Mouse (Mus musculus) intestine, embryonic 14.5 days (tissue): ENCODE measurements around the gene Lamb1. TPM values are rescaled to one million over a fixed set of nuclear protein-coding genes. Genes with fewer than 3 reads are reported as not detected.

Experiments used
- ATAC-seq: fragments of 200-750 bp; cut with Nextera tagmentation; replicated peaks from 2 replicates; pipeline ENCODE4 v1.8.0; 2017; ENCODE audit warnings: low read depth, moderate number of reproducible peaks, moderate TSS enrichment, moderate library complexity; ENCODE audit not compliant: low FRiP score, low TSS enrichment
- DNase-seq: peaks from one replicate; pipeline ENCODE4 v3.0.0-alpha.2; 2018; ENCODE audit warnings: low spot score
- H3K27ac ChIP-seq: fragments of 300-500 bp; sonication (generic); 2 replicates; pipeline ENCODE4 v1.5.1; 2014; ENCODE audit warnings: low read depth, mild to moderate bottlenecking, control low read depth
- H3K27me3 ChIP-seq: fragments of 300-500 bp; sonication (generic); replicated peaks from 2 replicates; pipeline ENCODE4 v1.6.1; 2014; ENCODE audit warnings: low read length, control low read depth; ENCODE audit not compliant: control insufficient read depth, insufficient read depth
- H3K36me3 ChIP-seq: fragments of 300-500 bp; sonication (generic); 2 replicates; pipeline ENCODE4 v1.6.1; 2014; ENCODE audit warnings: low read length, control low read depth; ENCODE audit not compliant: control insufficient read depth, insufficient read depth
- H3K4me1 ChIP-seq: fragments of 300-500 bp; sonication (generic); replicated peaks from 2 replicates; pipeline ENCODE4 v1.6.1; 2014; ENCODE audit warnings: low read length, control low read depth, mixed read lengths; ENCODE audit not compliant: control insufficient read depth, insufficient read depth
- H3K4me2 ChIP-seq: fragments of 300-500 bp; sonication (generic); 2 replicates; pipeline ENCODE4 v1.6.1; 2014; ENCODE audit warnings: low read length
- H3K4me3 ChIP-seq: fragments of 300-500 bp; sonication (generic); 2 replicates; pipeline ENCODE4 v1.5.1; 2014; ENCODE audit warnings: low read depth, low read length, control low read depth, mixed read lengths
- H3K9ac ChIP-seq: fragments of 300-500 bp; sonication (generic); 2 replicates; pipeline ENCODE4 v1.6.1; 2014; ENCODE audit warnings: mild to moderate bottlenecking, low read length
- H3K9me3 ChIP-seq: fragments of 300-500 bp; sonication (generic); 2 replicates; pipeline ENCODE4 v1.6.1; 2016; ENCODE audit warnings: low read length, control low read depth; ENCODE audit not compliant: control insufficient read depth
- WGBS: fragments of 180-500 bp; shearing (Covaris S2); extraction: QIAGEN DNeasy Blood & Tissue Kit; methylation state at CpG from one replicate; pipeline ENCODE4 v1.1.7; 2014; 5-methylcytosine and 5-hydroxymethylcytosine counted together
- polyA plus RNA-seq: library from polyadenylated mRNA; unstranded; fragments of >200 nt; fragmentation: Nextera tagmentation; extraction: Ambion mirVana; gene quantifications from 2 replicates; pipeline ENCODE4 v1.2.1, GENCODE M21; 2014

Gene Lamb1
- polyA plus RNA-seq, 1 experiment from 2014 or later, result 96.3 TPM

DNA sequence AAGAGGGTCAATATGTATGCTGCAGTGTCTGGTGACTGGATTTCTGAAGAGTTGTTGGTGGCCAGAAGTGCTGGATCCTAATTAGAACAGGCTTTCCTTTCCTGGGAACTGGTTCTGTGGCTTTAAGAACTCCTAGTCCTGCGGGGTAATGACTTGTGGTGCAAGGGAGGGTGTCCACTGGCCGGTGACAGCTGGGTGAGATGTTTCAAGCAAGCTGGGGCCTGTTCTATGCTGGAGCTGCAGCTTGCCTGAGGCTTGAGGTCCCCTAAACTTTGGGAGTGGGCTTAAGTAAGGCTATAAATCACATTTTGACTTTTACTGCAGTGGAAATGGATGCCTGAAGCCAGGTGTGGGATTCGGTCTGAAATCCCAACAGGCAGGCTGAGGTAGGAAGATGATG is 30.5 kb downstream of the Lamb1 start:
- Histone ChIP-seq H3K9me3 (no peaks in the 10 kb centered on the region), H3K36me3 (peaks cover 87% of the 10 kb centered on the region), H3K9ac (no peak overlapping the region), H3K27me3 (no peaks in the 10 kb centered on the region), H3K4me1 (peaks cover 16% of the 10 kb centered on the region), H3K4me2 (no peak overlapping the region), H3K4me3 (no peak overlapping the region), H3K27ac (peak overlapping the region; percentile 40; the same call in 1 of the 2 replicates)
- WGBS, result 25% methylated on average over 3 of the region's 3 CpGs
- no peak for DNase-seq
- 0 out of 2 replicates have a peak, but pooled peaks have one; percentile 39 for ATAC-seq

- DNase-seq, result no peak
- Histone ChIP-seq H3K4me1 (peaks cover 16% of the 10 kb centered on the region), H3K36me3 (peaks cover 87% of the 10 kb centered on the region), H3K4me3 (no peak overlapping the region), H3K9me3 (no peaks in the 10 kb centered on the region), H3K4me2 (no peak overlapping the region), H3K27me3 (no peaks in the 10 kb centered on the region), H3K9ac (no peak overlapping the region), H3K27ac (no peak overlapping the region)
- 74% methylated on average over 4 of the region's 4 CpGs for WGBS
- ATAC-seq, result no peak
Observed at GRCm38 (mm10) chr12:31296097-31296496, 31.1 kb downstream of the Lamb1 start.

- DNase-seq (no peak), ATAC-seq (no peak)
- H3K9ac ChIP-seq, result no peak overlapping the region
- peaks cover 16% of the 10 kb centered on the region for H3K4me1 ChIP-seq
- H3K27ac ChIP-seq, result no peak overlapping the region
- 83% methylated on average over 4 of the region's 4 CpGs for WGBS
- no peaks in the 10 kb centered on the region for H3K9me3 ChIP-seq
- H3K36me3 ChIP-seq, result peaks cover 89% of the 10 kb centered on the region
- no peak overlapping the region for H3K4me2 ChIP-seq
- H3K27me3 ChIP-seq, result no peaks in the 10 kb centered on the region
- no peak overlapping the region for H3K4me3 ChIP-seq
Observed at GRCm38 (mm10) chr12:31298122-31298521, 33.1 kb downstream of the Lamb1 start.

- H3K9me3 ChIP-seq, result no peaks in the 10 kb centered on the region
- no peak overlapping the region for H3K4me2 ChIP-seq
- no peak overlapping the region for H3K9ac ChIP-seq
- DNase-seq, result no peak
- H3K36me3 ChIP-seq, result peaks cover 92% of the 10 kb centered on the region
- H3K4me3 ChIP-seq, result no peak overlapping the region
- no peaks in the 10 kb centered on the region for H3K27me3 ChIP-seq
- no peak for ATAC-seq
- H3K4me1 ChIP-seq, result peaks cover 16% of the 10 kb centered on the region
- no peak overlapping the region for H3K27ac ChIP-seq
- 89% methylated on average over 8 of the region's 8 CpGs for WGBS
Observed at GRCm38 (mm10) chr12:31298530-31298929, 33.5 kb downstream of the Lamb1 start.

DNA sequence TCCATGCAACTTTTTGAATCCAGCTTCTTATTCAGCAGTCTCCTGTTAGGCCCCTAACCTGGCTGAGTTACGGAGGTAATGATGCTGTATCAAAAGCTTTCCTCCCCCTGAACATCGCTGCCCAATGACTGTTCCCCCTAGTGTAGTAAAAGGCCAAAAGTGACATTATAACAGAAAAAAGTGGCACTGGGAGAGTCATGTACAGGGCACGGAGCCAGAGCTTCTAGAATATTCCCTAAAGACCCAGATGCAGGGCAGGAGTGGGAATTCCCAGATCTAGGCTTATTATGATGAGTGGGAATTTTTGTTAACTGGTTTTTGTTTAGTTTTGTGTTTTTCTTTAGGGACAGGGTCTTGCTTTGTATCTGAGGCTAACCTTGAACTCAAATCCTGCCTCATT is 34.1 kb downstream of the Lamb1 start:
- ATAC-seq (no peak), DNase-seq (no peak)
- 94% methylated on average over 3 of the region's 3 CpGs for WGBS
- Histone ChIP-seq H3K4me3 (no peak overlapping the region), H3K9ac (no peak overlapping the region), H3K9me3 (no peaks in the 10 kb centered on the region), H3K27ac (no peak overlapping the region), H3K4me2 (no peak overlapping the region), H3K36me3 (peaks cover 92% of the 10 kb centered on the region), H3K4me1 (peaks cover 10% of the 10 kb centered on the region), H3K27me3 (no peaks in the 10 kb centered on the region)

DNA sequence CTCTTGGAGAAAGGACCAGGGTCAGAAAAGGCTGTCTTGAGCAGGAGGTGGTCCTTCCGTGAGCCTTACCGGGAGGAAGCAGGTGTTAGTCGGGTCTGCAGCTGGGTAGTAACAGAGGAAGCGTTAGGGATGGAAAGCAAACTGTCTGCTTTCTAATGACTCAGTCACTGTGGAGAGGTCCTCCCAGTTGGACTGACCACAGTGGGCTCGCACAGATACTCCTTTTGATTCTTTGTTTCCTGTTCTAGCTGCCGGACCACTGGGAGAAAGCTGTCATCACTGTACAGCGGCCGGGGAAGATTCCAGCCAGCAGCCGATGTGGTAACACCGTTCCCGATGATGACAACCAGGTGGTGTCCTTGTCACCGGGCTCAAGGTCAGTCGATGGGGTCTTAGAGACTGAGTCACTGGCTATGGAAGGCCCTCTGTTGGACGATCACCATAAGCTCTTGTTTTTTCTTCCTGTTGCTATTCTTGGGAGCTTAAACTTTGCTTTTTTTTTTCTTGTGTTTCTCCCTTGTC is 34.7 kb downstream of the Lamb1 start:
- DNase-seq (no peak), ATAC-seq (no peak)
- Histone ChIP-seq H3K27me3 (no peaks in the 10 kb centered on the region), H3K4me3 (no peak overlapping the region), H3K9ac (no peak overlapping the region), H3K4me1 (peaks cover 4% of the 10 kb centered on the region), H3K27ac (no peak overlapping the region), H3K36me3 (peaks cover 93% of the 10 kb centered on the region), H3K4me2 (no peak overlapping the region), H3K9me3 (no peaks in the 10 kb centered on the region)
- 81% methylated on average over 14 of the region's 14 CpGs for WGBS

DNA sequence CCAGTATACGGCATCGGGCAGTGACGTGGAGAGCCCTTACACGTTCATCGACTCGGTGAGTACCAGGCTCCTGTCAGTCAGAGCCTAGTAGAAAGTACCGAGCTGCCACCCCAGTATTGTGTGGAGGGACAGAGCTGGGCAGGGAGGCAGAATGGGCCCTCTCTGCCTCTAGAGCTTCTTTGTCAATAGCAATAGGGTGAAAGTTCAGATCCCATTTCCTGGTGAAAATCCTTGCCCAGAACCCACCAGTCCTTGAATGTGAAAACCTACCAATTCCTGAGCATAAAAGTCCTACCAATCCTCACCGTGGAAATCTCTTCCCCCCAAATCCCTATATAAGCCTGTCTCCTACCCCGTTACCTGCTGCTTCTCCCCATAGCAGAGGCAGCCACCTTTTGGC is 35.2 kb downstream of the Lamb1 start:
- Histone ChIP-seq H3K4me1 (no peaks in the 10 kb centered on the region; the same call in 1 of the 2 replicates), H3K9me3 (no peaks in the 10 kb centered on the region), H3K27ac (no peak overlapping the region), H3K27me3 (no peaks in the 10 kb centered on the region), H3K4me2 (no peak overlapping the region), H3K4me3 (no peak overlapping the region), H3K36me3 (peaks cover 93% of the 10 kb centered on the region), H3K9ac (no peak overlapping the region)
- no peak for DNase-seq
- ATAC-seq, result no peak
- 93% methylated on average over 9 of the region's 9 CpGs for WGBS

- DNase-seq (no peak), ATAC-seq (no peak)
- Histone ChIP-seq H3K4me3 (no peak overlapping the region), H3K9me3 (no peaks in the 10 kb centered on the region), H3K4me1 (no peaks in the 10 kb centered on the region), H3K9ac (no peak overlapping the region), H3K4me2 (no peak overlapping the region), H3K27ac (no peak overlapping the region), H3K36me3 (peaks cover 100% of the 10 kb centered on the region), H3K27me3 (no peaks in the 10 kb centered on the region)
- 74% methylated on average over 5 of the region's 5 CpGs for WGBS
Observed at GRCm38 (mm10) chr12:31302266-31302665, 37.2 kb downstream of the Lamb1 start.

DNA sequence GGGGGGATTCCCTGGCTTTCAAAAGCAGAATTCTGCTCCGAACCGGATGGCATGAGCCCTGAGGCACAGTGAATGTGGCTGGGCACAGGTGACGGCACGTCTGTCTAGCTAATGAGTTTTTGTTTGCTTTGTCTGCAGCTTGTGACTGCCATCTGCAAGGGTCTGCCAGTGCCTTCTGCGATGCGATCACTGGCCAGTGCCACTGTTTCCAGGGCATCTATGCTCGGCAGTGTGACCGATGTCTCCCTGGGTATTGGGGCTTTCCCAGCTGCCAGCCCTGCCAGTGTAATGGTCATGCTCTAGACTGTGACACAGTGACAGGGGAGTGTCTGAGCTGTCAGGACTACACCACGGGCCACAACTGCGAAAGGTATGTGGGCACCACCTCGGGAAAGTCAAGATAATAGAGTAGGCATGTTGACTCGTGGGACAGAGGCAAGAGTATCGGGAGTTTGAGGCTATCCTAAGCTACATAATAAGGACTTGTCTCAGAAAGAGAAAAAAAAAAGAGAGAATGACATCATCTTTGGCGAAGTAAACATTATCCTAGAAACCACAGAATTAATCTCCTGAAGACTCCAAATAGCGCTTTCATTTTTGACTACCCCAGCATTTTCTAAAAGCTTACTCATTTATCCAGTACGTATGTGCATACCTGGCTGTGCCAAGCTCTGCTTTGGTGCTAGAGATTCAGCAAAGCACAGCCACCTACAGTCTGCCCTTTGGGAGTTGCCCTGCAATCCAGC is 37.9 kb downstream of the Lamb1 start:
- peaks cover 100% of the 10 kb centered on the region for H3K36me3 ChIP-seq
- H3K9me3 ChIP-seq, result no peaks in the 10 kb centered on the region
- H3K4me1 ChIP-seq, result no peaks in the 10 kb centered on the region
- H3K27me3 ChIP-seq, result no peaks in the 10 kb centered on the region
- 91% methylated on average over 16 of the region's 16 CpGs for WGBS
- no peak for DNase-seq
- no peak overlapping the region for H3K4me2 ChIP-seq
- H3K4me3 ChIP-seq, result no peak overlapping the region
- no peak for ATAC-seq
- no peak overlapping the region for H3K27ac ChIP-seq
- no peak overlapping the region for H3K9ac ChIP-seq
